Comparison of ENCODE assay signal across 15 mouse cellular contexts in genomic region chr7:68065904-68066303, GRCm38 (mm10).
DNase-seq lines count a peak whose midpoint lies in the region; ATAC-seq lines count a peak whose summit lies in the region.
"Had no signal": no experiment of that assay in that cellular context is flagged by ENCODE, and none has a peak within 500 bp of the region (broad histone marks: within the 10 kb centered on the region; RNA-seq: fewer than 3 reads in every experiment).

No protein-coding gene starts in this region.

- H3K4me3 ChIP-seq in heart, embryonic 16.5 days (ENCODE audit: low read length) = no peak overlapping the region
- H3K4me3 ChIP-seq: embryonic facial prominence, embryonic 10.5 days; liver, embryonic 15.5 days had no signal

- peaks cover 63% of the 10 kb centered on the region for H3K4me1 ChIP-seq in heart, embryonic 16.5 days (ENCODE audit: control insufficient read depth, insufficient read depth, low read length)

- H3K9me3 ChIP-seq in heart, embryonic 16.5 days (replicated peaks; ENCODE audit: control insufficient read depth, low read length) = no peaks in the 10 kb centered on the region
- H3K9me3 ChIP-seq: embryonic facial prominence, embryonic 10.5 days; liver, embryonic 15.5 days had no signal

- H3K9ac ChIP-seq in heart, embryonic 16.5 days (ENCODE audit: low read length) = no peak overlapping the region
- H3K9ac ChIP-seq: liver, embryonic 15.5 days had no signal

- no peak overlapping the region for H3K4me2 ChIP-seq in heart, embryonic 16.5 days (ENCODE audit: low read depth, low read length)
- H3K4me2 ChIP-seq: liver, embryonic 15.5 days; midbrain, embryonic 11.5 days had no signal

- no peaks in the 10 kb centered on the region for H3K36me3 ChIP-seq in heart, embryonic 16.5 days (ENCODE audit: control insufficient read depth, insufficient read depth)
- H3K36me3 ChIP-seq: liver, embryonic 15.5 days had no signal

- H3K27me3 ChIP-seq in heart, embryonic 16.5 days (ENCODE audit: control insufficient read depth, insufficient read depth, low read length) = no peaks in the 10 kb centered on the region

- no peak for DNase-seq in heart, postnatal 25 days (ENCODE audit: low spot score)
- peak; percentile 38 for DNase-seq in NIH3T3 (ENCODE audit: low read depth)
- peak; percentile 26 for DNase-seq in adrenal gland, postnatal 25 days
- DNase-seq in kidney, postnatal 14 days = peak; percentile 64
- DNase-seq in neural tube, embryonic 10.5 days (ENCODE audit: extremely low spot score, low spot score) = no peak
- DNase-seq in right cerebral cortex, adult 2 months (ENCODE audit: low spot score in 2 of 2) = no peak
- DNase-seq in frontal cortex, postnatal 14 days (ENCODE audit: low spot score in 2 of 2) = no peak
- DNase-seq: cerebellum, adult 2 months; layer of hippocampus, adult 9-11 months had no signal

- ATAC-seq in heart, embryonic 16.5 days (replicated peaks; ENCODE audit: extremely low read depth, insufficient read depth, low FRiP score) = 0 out of 2 replicates have a peak, but pooled peaks have one; percentile 33
- ATAC-seq: CD4-positive, CD25-positive, alpha-beta regulatory T cell, adult 4 months; inflammation-experienced regulatory T-cells, adult 6 months had no signal

- 44% methylated on average over 6 of the region's 6 CpGs for WGBS in heart, embryonic 16.5 days

- intact Hi-C loops in heart, postnatal 25 days (cut with DNase I) = no loop called here

- H3K27ac ChIP-seq in heart, embryonic 16.5 days (ENCODE audit: low read length) = peak overlapping the region; percentile 30
- H3K27ac ChIP-seq: embryonic facial prominence, embryonic 10.5 days; liver, embryonic 15.5 days had no signal

Comparison
In these comparisons a context has a peak if more than half of its experiments do, and no peak if none do; other contexts are left out.
1. DNase-seq: peak in NIH3T3 (single experiment), adrenal gland, postnatal 25 days (single experiment) and kidney, postnatal 14 days (single experiment); none in heart, postnatal 25 days (single experiment), neural tube, embryonic 10.5 days (single experiment), right cerebral cortex, adult 2 months (0 of 2) and frontal cortex, postnatal 14 days (0 of 2).